Mouse (Mus musculus): Measurements from ENCODE around the gene Ift74.

GRCm38 (mm10) chr4:94572677-94573076, 41.6 kb upstream of the Ift74 start:
- TF ChIP-seq CTCF (IDR thresholded peaks at IDR 0.05; ENCODE audit: low read depth, low read length): no peak
- TF ChIP-seq POLR2A (IDR thresholded peaks at IDR 0.05; ENCODE audit: borderline replicate concordance, low read depth, low read length): no peak
